Mouse (Mus musculus) urinary bladder, postnatal 25 days (tissue): ENCODE results near the gene Apex2.

ENCODE experiments used
- DNase-seq: peaks from one replicate; pipeline ENCODE4 v3.0.0; 2022; ENCODE audit warnings: low spot score

The Apex2 gene

GRCm38 (mm10) chrX:150589696-150590095, at the start of gene Apex2:
Gene Apex2 (minus strand): TSS chrX:150589868.
- DNase-seq: no peak

- DNase-seq: no peak
Observed at GRCm38 (mm10) chrX:150636421-150636820, 46.8 kb upstream of the Apex2 start.

DNA sequence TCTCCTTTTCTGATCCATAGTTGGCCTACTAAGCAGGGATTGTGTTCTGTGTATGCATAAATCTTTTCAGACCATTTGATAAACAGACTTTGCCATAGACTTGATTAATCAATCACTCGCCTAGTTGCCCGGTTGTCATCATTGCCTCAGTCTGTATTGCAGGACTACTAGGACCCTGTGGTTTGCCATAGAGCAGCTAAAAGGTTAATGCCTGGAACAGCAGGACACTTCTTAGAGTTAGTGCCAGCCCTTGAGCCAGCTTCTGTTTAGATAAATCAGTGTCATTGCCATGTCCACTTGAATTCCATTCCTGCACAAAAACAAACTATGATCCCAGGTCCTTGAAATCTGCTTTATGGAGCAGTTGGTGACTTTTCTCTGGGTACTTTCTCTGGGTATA, 9.2 kb upstream of the Apex2 start:
- no peak for DNase-seq

- no peak for DNase-seq
Observed at GRCm38 (mm10) chrX:150595016-150595760, 5.5 kb upstream of the Apex2 start.

DNA sequence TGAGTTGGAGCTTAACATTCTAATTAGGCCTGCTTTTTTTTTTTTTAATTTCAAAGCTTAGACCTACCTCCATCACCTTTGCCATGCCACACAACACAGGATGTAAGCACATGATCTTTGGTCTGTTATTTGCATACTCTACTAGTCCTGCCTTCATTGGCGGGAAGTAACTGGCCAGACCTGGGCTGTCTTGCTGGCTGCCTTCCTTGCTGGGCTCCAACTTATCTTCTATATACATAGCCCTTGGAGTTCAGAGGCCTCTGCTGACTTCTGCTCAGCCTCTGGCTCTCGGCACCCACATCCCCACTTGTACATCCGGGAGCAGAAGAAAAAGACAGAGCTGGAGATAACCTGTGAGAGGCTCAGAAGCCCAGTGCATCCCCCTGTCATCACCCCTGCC, 4.5 kb upstream of the Apex2 start:
- no peak for DNase-seq

DNA sequence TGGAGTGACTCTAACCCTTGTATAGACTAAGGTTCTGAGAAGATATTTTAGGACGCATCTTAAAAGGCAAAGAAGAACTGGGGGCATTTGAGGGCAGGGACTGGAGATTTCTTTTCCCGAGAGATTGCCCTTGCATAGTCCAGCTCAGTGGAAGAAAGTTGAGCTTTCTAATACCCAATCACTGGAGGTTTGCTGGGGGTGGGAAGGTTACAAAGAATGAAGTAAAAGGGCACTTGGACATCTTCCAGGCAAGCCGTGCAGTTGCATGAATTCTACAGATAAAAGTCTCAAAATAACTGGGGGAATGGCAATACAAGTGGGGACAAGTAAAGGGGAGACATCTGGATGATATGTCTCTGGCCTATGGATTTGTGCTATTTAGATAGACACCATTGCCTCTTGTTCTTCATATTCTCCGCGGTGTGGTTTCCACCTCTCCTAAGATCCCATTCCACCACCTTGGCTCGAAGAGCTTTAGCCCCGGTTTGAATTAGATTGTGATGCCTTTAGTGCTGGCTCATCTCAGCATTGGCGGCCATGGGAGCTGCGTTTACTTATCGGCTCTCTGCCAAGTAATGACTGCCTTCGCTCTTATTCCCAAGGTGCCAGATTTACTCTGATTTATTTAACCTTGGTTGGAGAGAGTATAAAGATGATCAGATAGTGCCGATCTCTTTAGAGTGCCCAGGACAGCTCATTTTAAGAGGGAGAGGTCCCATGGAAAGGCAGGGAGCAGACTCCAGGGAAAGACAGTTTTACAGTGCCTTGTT, 3.8 kb upstream of the Apex2 start:
- DNase-seq: no peak

- peak; percentile 64 for DNase-seq
Observed at GRCm38 (mm10) chrX:150588023-150588764, 1.5 kb downstream of the Apex2 start, which contains the start of gene Pfkfb1. Gene Pfkfb1 (plus strand): TSS chrX:150588229.

GRCm38 (mm10) chrX:150585116-150585515, 4.6 kb downstream of the Apex2 start:
- no peak for DNase-seq

DNA sequence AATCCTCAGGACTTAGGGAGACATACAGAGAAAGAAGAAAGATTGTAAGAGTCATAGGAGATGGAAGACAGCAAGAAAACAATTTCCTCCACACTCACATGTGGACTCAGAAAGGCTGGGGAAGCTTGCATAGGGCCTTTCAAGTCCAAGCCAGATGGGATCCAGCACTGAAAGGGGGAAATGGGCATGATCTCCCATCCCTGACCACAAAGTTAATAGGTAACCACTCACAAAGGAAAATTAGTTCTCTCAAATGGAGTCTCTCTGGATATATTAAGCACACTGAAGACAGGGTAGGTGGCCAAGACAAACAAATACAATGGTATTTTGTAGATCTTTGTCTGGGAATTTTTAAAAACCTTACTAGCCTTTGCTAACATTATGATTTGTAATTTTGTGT, 7.7 kb downstream of the Apex2 start:
- no peak for DNase-seq

- DNase-seq: no peak
Observed at GRCm38 (mm10) chrX:150564644-150565357, 24.9 kb downstream of the Apex2 start.

DNA sequence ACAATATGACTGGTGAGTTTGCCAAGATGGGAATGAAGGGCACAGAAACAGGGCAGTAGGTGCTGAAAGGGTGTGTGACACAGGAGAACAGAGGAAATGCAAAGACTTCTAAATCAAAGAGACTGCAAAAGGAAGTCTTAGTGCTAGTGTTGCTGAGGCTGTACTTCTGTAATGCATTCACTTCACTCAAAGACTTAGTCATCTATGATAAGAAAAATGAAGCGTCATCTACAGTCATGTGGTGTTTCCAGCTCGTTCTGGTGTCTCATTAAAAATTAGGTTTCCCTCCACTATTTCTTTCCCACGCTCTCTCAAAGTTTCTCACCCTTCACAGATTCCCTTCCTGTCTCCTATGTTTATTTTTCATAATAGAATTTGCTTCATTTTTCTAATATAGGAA, 35.6 kb downstream of the Apex2 start:
- no peak for DNase-seq

GRCm38 (mm10) chrX:150551986-150552385, 37.7 kb downstream of the Apex2 start:
- DNase-seq: no peak

DNA sequence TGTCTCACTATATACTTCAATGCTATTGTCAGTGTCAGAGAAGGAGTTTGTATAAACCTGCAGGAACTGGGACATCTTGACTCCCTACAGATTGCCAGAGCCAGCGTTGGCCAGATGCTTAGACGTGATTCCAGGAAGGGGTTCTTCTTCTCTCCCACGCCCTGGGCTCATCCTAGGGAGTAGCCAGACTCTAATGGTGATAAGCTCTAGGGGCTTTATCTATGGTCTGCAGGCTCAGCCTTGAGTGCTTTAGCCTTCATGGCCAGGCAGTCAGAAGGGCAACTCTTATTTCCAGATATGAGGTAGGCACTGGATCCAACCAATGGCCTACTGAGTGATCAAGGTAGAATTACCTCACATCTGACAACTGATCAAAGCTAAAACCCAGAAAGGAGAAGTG, 40.0 kb downstream of the Apex2 start:
- no peak for DNase-seq

DNA sequence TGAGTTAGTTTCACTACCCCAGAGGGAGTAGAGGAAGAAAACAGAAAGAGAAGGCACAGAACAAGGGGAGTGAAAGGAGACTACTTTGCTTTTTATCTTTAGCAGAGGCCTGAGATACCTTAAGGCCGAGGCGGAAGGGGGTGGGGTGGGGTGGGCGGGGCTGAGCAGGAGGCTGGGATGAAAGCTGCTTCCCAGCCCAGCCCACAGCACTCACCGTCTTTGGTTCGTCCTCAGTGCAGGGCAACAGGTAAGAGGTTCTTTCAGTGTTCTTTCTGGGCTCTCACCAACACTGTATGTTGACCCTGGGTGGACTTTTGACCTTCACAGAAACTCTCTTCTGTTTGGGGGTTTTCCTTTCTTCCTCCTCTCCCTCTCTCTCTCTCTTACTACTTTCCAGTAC, 42.4 kb downstream of the Apex2 start, which contains the start of gene Alas2:
Gene Alas2 (plus strand): TSS at position 137 of the 400 bp plus-strand sequence.
- no peak for DNase-seq

- no peak for DNase-seq
Observed at GRCm38 (mm10) chrX:150541684-150542083, 48.0 kb downstream of the Apex2 start.

DNA sequence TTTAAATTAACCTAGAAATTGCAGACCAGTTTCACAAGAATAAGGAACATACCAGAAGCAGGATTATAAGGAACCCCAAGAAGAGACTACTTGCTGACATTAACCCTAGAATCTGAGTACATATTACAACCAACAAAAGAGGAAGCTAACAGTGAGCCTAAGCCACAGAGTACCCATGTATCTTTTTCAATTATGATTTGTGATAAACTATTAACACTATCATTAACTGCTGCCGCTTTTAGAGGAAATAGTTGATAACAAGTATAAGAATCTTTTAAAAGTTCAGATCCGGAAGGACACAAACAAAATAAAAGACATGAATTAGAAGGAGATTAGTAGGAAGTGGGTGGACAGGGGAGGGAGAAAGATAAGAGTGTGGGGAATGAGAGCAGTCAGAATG, 49.6 kb downstream of the Apex2 start:
- DNase-seq: no peak

- DNase-seq: no peak
Observed at GRCm38 (mm10) chrX:150516477-150516876, 73.2 kb downstream of the Apex2 start.

DNA sequence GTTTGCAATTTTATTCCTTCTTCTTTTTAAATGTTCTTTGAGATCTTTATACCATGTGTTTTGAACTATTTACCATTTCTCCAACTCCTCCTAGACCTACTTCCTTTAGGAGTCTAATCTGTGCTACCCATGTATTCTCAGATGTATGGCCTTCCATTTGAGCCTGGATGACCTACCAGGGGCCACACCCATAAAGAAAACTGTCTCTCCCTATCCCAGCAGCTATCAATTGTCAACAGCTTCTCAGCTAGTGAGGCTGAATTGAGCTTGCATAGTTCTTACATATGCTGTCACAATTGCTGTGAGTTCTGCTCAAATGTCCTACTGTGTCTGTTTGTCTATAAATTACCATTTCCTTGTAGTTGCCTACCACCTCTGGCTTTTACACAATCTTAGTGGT, 73.7 kb downstream of the Apex2 start:
- no peak for DNase-seq

- DNase-seq: no peak
Observed at GRCm38 (mm10) chrX:150514127-150514526, 75.5 kb downstream of the Apex2 start.

DNA sequence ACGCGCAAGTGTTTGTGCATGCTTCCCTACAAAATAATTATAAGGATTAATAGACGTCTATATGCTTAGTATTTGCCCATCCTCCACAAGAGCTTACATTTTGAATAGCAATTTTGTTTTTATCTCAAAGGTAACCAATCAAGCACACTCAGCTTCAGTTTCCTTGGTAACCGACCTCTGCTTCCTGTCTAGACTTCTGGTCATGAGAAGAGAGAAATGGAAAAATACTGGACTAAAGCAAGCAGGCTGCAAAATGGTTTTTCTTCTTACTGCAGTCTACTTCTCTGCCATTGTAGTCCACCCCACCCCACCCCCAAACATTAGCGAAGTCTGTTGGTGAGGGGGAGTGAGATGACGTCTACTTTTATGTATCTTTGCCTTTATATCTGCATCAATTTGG, 78.4 kb downstream of the Apex2 start:
- no peak for DNase-seq

GRCm38 (mm10) chrX:150510631-150511030, 79.0 kb downstream of the Apex2 start:
- no peak for DNase-seq

DNA sequence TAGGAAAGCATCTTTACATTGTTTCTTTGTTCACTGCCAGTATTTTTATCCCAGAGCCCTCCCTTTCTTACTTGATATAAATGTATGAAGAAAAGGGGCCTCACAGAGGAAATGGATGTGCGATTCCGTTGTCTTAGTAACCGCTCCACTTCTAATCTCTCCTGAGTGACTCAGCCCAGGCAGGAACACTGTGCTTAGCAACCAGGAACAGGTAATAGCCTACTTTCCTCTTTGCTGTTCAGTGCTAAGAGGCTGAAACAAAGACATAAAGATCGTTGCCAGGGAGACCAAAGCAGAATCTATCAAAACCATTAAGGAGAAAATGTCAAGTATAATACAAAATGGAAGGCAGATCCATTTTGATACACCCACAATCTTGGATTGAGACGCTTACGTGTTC, 81.0 kb downstream of the Apex2 start:
- no peak for DNase-seq
